Mouse (Mus musculus) natural killer cell, adult 2 months (primary cell): Measurements from ENCODE around the gene Khk.
A peak's percentile ranks its signal among the peaks of the same experiment; 100 is the strongest.

Experiments used
- DNase-seq, 2 experiments: peaks; one replicate each; pipeline ENCODE4 v3.0.0; 2022; ENCODE audit warnings: low spot score in 2 of 2

The Khk gene

DNA sequence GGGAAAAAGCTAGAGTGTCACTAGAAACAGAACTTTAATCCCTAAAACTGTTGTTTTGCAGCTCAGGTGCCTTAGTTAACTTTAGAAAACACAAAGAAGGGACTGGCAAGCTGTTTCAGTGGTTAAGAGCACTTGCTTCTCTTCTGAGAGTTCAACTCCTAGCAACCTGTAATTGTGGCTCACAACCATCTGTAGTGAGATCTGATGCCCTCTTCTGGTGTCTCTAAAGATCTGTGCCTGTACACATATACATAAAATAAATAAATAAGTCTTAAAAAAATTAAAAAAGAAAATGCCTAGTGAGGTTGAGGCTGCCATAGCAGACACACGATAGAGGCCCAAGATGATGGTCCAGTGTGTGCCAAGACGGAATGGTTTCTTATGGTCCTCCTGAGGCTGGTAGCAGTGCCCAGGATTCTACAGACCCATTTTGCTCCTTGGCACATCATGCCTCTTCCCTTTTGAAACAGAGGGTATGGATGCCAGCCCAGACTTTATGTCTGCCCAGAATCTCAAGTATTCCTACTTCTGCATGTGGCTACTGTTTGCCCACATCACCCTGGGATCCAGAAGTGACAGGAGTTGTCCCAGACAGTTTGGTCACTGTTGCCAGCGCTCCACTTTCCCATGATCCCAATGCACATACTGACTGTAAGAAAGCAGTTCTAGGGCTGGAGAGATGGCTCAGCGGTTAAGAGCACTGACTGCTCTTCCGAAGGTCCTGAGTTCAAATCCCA is 13.7 kb downstream of the Khk start:
- no peak for DNase-seq

- no peak for DNase-seq
Measured at GRCm38 (mm10) chr5:30943004-30943403, 21.8 kb downstream of the Khk start.

- no peak for DNase-seq
Measured at GRCm38 (mm10) chr5:30944344-30944743, 23.1 kb downstream of the Khk start.

DNA sequence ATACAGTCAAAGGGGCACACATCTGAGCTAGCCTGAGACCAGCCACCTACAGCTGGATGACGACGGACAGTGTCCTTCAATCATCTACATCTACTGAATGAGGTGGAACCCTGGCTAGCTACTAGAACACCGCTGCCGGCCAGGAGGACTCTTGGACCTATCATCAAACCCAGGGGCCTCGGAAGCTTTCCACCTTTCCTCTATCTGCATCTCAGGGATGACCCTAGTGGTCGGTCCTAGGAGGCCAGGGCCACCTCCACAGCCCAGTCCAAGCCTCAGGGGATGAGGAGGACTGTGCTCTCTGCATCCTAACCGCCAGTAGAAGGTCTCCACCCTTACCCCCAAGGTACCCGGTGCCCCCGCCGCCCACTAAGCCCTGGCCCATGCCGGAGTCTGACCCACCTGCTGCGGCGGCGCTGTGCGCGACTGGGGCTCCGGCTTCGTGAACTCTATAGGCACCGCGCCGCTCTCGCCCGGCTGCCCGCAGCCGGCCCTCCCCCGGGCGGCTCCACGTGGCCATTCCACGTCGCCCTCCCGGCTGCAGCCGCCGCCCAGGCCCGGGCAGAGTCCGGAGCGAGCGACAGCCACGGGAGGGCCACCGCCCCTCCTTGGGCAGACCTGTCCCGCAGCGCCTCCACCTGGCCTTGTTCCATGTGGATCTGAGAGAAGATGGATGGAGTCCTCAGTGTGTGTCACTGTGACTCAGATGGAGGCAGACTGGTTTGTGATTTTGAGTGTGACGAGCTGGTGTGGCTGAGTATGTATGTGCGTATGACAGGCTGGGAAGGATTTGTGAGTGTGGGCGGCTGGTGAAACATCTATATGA is 23.9 kb downstream of the Khk start, which contains the start of gene Cgref1:
TSS of gene Cgref1 (minus strand) at position 636 of the 826 bp plus-strand sequence.
- no peak for DNase-seq

DNA sequence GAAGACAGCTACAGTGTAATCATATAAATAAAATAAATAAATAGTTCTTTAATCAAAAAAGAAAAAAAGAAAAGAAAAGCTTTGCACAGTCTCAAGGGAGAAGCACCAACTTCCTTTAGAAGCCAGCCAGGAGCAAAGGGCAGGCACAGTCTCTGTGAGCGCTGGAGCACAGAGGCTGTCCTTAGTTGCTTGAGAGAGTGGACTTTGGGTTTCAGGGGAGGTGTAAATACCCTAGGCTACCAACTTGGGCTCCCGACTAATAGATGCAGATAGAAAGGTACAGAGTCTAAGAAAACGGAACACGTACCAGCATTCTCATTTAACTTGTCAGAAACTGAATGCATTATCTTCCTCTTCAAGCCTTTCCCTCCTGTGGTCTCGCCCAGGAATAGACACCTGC is 27.4 kb downstream of the Khk start:
- DNase-seq, result no peak

DNA sequence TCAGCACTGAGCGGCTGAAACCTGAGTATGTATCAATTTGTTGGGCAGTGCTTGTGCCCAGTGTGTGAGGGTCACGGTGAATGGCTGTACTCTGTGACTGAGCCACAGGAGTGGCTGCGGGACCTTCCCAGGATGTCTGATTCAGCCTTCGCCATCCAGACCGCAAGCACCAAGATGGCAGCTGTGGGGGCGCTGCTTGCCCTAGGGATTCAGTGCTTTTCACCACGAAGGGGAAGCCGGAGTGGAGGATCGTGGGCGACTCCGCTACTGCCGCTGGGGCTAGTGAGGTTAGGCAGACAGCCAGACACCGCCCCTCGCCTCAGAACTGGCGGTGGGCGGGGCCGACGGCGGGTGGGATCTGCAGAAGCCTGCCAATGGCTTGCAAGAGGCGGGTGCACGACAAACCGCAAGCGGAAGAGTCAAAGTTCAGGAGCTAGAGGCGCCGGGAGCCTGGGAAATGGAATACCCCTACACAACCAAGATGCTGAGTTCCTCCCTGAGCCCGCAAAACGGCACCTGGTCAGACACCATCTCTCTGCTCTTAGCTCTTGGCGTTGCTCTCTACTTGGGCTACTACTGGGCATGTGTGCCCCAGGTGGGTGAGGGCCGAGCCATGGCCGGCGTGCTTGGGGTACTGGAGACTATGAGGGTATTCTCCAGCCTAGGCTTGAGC is 28.6 kb downstream of the Khk start:
- peak; percentile 72 to 81 for DNase-seq

GRCm38 (mm10) chr5:30950451-30950850 is 29.2 kb downstream of the Khk start:
- no peak for DNase-seq

DNA sequence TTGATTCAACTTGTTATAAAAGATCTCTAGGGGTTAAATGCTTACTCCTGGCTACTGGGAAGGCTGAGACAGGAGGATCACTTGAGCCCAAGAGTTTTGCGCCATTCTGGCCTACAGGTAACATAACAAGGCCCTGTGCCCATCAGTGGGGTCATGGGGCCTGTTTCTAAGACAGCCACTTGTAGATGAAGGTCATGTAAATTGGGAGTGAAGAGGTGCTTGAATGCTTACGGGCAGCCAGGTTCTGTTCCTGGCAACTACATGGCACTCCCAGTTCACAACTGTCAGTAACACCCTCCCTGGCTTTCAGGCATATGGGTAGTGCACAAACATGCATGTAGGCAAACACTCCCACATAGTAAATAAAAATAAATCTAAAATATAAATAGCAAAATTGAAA is 29.7 kb downstream of the Khk start:
- DNase-seq, result no peak

DNA sequence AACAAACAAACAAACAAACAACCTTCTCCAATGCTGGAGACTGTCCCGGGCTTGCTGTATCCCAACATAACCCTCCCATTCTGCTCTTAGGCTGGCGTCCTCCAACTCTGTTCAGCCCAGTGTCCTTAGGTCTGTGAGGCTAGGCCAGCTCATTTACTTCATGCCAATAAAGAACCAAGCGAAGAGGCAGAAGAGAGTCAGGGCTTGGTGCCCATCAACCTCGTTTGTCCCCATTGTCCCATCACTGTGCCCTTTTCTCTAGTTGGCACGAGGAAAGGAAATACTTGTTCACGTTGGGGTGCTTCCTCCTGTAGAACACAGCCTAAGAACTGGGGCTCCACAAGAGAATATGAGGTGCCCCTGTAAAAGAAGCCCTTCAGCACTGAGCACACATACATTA is 30.5 kb downstream of the Khk start:
- no peak for DNase-seq

GRCm38 (mm10) chr5:30952551-30952950 is 31.3 kb downstream of the Khk start:
- DNase-seq, result no peak

DNA sequence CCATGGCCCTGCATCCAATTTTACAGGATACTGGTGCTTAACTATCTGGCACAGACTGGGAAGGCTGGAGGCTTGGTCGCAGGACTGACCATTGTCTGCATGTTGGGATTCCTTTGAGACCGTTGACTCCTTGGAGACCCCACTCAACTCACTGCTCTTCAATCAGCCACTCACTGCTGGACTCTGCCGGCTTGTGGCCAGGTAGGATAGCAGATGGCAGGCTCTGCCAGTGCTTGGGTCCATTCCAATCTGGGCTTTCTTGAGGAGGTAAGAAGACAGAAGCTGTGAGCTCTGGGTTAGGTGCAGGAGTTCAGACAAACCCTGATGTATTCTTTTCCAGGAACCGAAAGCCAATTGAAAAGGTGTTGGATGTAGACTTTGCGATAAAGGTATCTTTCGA is 32.8 kb downstream of the Khk start:
- no peak for DNase-seq

GRCm38 (mm10) chr5:30954556-30954955 is 33.3 kb downstream of the Khk start:
- no peak for DNase-seq

GRCm38 (mm10) chr5:30955751-30956150 is 34.5 kb downstream of the Khk start:
- DNase-seq, result no peak

GRCm38 (mm10) chr5:30957891-30958290 is 36.7 kb downstream of the Khk start:
- no peak for DNase-seq

- no peak for DNase-seq
Measured at GRCm38 (mm10) chr5:30959198-30959854, 38.1 kb downstream of the Khk start.

DNA sequence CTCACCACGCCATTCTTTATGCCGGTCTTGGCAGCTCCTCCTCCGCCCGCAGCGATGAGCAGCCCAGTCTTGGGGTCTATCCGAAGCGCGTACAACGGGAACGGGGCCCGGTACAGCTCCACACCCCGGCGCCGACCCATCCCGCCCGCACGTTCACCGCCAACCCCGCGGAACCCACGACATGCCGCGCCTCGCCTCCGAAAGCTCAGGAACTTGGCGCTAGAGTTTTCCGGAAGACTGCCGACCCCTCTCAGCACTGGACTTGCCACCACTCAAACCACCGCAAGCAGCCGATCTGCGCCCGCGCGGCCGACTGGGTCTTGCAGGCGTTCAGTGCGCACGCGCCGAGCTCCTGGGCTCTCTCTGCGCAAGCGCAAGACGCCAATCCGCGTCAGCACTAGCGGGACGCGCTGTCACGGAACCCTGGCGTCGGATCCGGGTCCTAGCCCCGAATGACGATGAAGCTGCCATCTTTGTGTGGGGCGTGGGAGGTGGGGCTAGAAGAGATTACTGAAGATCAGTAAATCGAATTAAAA is 38.8 kb downstream of the Khk start, which contains the start of gene Preb:
TSS of gene Preb (minus strand) at position 396 of the 536 bp plus-strand sequence.
- peak; percentile 98 for DNase-seq

GRCm38 (mm10) chr5:30960814-30961213 is 39.6 kb downstream of the Khk start:
- no peak for DNase-seq

GRCm38 (mm10) chr5:30961545-30962505 is 40.6 kb downstream of the Khk start:
- DNase-seq, result peak; percentile 50 to 53

DNA sequence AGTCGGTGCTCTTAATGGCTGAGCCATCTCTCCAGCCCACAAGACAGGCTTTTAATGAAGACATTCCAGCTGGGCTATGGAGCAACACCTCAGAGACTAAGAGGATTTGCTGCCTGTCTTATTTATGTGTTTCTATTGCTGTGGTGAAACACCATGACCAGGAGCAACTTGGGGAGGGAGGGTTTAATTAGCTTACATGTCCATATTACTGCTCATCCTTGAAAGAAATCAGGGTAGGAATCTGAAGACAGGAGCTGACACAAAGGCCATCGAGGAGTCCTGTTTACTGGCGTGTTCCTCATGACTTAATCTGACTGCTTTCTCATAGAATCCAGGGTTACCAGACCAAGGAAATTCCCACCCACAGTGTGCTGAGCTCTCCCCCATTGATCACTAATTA is 42.7 kb downstream of the Khk start:
- no peak for DNase-seq

- no peak for DNase-seq
Measured at GRCm38 (mm10) chr5:30966189-30966588, 45.0 kb downstream of the Khk start.
